Mouse (Mus musculus) thymus, postnatal 10 days (tissue): ENCODE results near the gene Rbp1.

Experiments
- DNase-seq, 2 experiments: peaks; one replicate each; pipeline ENCODE4 v3.0.0; 2021; ENCODE audit warnings: low spot score in 2 of 2

The Rbp1 gene

DNA sequence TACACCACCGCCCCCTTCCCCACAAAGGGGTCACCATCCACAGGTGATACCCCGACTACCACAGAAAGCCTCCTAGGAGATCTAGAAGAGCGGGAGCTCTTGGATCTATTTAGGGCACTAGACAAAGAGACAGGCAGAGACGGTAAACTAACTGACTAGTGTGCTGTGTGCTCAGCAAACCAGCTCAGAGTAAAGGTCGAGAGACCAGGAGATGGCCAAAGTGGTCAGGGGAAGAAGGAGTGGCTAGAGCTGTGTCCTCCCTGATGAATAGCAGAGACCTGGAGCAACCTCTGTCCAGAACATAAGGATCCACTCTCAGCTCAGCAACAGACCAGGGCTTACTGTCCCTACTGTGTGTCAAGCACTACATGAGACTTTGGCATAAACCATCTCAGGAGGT, at the start of gene Rbp1:
Gene Rbp1 (plus strand): TSS at position 306 of the 400 bp plus-strand sequence.
- DNase-seq: no peak

DNA sequence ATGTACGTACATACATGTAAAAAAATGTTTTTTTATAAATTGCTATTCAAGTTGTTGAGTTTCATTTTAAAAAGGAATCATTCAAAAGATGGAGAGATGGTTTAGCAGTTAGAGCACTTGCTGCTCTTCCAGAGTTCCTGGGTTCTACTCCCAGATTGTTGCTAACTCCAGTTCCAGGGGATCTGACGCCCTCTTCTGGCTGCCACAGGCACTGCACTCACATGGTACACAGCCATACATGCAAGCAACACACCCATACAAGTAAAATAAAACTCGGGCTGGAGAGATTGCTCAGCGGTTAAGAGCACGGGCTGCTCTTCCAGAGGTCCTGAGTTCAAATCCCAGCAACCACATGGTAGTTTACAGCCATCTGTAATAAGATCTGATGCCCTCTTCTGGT, 49.4 kb upstream of the Rbp1 start:
- no peak for DNase-seq

DNA sequence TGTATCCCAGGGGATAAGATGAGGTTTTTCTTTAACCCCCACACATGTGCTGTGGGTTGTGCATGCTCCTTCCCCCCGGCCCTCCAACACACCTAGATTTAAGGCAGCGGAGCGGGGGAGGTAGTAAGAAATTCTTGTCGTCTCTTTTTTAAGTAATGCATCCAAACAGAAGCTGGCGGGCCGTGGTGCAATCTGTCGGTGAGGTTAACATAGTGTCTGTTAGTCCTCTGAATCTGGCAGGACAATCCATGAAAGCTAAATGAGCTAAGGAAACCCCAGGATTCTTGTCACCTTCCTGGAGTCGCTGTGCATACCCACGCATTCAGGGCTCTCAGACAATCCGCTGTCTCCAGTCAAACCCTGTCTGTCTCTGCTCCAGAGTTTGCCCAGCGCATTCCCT, 47.9 kb upstream of the Rbp1 start:
- no peak for DNase-seq

DNA sequence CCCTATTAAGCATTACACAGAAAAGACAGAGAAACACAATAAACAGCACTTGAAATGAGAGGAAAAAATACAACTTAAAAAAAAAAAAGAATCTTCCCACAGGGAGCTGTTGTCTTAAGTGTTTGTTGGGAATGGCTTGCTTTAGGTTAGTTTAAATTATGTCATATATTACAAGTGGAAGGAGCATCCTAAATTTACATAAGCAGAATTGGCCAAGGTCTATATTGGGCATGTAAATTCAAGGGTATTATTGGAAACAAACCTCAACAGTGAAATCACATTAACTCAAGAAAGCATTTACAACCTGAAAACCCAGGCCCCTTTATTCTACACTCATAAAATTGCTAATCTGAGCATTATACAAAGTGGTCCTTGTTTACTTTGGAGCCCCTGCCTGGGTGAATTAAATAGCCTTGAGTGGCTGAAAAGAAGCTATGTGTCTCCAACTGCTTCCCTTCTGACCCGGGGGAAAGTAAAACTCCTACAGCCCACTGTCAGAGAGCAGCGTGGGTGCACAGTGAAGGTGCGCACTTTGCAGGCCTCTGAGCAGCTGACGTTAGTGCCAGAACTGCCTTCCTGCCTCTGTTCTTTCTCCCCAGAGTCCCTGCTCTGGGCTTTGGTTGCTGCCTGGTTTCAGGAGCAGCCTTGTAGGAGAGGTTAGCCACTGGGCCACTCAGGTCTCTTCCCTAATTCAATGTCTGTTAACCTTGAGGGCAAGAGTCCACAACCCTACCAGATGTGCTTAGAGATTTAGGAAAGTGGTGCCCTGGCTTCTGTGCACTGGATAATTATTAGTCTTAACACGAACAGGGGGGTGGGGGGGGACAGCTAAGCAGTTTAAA, 47.2 kb upstream of the Rbp1 start:
- no peak for DNase-seq

DNA sequence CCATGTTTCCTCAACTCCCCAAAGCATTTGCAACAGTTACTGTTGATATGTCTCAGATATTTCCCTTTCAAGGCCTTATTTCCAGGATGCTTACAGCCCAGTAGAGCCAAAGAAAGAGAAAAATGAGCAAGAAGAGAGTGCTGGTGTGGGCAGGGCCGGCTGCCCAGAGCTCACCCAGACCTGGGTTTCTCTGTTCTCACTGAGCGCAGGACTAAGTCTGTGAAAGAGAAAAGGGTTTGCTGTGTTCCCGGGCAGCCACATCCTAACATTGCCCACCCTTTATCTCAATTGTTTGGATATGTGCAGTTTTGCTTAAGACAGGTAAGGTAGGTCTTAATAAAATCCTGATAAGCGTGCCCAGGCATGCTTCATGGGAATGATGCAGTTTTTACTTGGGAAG, 43.0 kb upstream of the Rbp1 start:
- DNase-seq: no peak

DNA sequence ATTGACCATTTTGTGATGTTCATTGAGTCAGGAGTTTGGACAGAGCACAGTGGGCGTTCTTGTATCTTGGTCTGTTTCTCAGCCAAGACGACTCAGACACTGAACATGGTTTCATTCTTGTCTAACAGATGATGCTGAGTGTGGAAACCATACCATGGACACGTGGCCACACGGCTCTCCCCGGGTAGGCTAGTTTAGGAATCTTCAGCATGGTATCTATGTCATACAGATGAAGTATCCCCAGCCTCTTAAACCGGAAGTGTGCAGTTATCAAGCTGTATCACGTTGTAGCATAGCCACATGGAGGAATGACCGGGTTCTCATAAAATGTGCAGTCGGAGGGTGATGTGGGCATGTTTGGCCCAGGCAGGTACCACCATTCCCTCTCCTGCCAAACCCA, 42.2 kb upstream of the Rbp1 start:
- no peak for DNase-seq

DNA sequence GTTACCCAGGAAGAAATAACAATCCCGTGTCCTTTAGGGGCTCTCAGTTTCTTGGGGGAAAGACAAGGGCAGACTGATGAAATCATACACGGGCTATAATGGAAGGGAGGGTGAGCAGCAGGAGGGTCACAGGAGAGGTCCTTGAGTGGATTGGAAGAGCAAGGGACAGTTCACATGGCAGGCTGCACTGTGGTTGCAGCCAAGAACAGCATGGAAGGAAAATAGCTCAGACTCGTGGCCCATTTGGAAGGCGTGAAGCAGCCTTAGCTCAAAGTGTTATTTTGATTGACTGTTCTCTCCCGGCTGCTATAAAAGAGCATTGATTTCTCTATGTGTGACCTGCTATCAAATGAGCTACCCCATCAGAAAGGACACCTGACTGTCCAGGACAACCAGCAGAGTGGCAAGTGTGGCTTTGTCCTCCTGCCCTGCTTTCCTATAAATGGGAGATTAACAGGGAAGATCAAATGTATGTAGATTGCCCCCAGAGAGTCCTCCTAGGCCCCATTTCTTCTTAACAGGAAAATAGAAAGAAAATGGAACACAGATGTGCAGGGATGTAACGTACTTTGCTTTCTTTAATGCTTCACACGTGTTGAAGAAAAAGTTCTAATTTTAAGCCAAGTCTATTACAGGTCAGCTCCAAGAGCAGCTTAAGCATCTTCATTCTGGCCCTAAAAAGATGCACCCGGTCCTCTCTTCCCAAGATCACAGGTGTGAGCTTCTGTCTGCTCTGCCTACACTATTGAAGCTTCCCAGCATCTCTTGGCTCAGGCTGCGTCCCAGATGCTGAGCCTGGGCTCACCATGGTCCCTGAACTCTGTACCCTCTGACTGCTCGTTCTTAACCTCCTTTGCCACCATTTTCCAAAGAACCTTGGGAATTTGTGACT, 34.8 kb upstream of the Rbp1 start:
- no peak for DNase-seq

DNA sequence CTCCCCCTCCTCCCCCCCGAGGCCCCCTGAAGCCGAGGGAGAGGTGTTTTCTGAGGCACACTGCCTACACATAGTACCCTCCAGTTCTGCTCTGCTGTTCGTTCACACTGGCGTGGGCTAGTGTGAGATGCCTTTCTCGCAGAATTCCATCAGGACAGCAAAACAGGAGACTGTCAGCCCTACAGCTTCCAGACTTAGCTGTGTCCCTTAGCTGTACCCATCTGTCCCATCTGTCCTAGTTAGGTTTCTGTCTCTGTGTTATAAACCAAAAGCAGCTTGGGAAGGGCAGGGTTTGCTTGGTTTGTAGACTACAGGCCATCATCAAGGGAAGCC, 34.2 kb upstream of the Rbp1 start:
- DNase-seq: no peak

DNA sequence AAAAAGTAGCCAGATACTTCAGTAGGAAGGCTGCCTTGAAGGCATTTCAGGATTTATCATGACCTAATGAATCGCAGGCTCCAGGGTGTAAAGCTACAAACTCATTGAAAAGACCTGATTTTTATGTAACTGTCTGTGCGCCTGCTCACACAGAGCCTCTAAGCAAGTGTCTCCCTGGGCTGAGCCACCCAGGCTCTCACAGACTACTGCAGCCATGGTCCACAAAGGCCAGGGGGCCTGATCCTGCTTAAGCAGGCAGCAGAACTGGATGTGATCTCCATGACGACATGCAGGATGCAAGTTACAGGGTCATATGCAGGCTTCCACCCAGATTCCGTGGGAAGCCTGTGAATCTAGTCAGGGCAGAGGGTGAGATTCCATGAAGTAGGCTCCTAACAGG, 29.3 kb upstream of the Rbp1 start:
- no peak for DNase-seq

DNA sequence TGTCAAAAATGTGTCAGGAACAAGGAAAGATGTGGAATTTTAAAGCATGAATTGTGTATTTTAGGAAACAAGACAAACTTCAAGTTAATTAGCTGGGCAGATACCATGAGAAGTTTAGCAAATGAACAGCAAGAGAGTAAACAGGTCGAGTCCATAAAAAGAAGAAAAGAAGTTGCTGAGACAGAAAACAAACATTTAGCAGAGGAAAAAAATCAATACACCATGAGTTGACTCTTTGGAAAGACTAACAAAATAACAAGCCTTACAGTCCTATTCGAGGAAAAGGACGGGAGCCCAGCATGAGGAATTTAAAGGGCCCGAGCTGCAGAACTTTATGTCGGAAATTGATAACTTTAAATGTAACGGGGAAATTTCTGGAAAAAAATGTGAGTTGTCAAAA, 25.6 kb upstream of the Rbp1 start:
- DNase-seq: no peak

DNA sequence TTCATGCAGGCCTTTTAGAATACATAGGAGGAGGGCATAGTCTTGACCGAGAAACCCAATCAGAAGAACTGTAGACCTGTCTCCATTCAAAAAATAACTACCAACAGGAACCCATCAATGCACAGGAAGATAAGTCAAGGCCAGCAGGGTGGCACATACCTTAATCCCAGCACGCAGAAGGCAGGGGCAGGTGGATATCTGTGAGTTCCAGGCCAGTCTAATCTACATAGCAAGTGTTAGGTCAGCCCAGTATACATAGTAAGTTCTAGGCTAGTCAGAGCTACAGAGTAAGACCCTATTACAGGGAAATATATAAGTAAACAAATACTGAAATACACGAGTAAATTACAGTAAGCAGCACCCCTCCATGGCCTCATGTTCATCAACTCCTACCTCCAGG, 24.9 kb upstream of the Rbp1 start:
- no peak for DNase-seq

DNA sequence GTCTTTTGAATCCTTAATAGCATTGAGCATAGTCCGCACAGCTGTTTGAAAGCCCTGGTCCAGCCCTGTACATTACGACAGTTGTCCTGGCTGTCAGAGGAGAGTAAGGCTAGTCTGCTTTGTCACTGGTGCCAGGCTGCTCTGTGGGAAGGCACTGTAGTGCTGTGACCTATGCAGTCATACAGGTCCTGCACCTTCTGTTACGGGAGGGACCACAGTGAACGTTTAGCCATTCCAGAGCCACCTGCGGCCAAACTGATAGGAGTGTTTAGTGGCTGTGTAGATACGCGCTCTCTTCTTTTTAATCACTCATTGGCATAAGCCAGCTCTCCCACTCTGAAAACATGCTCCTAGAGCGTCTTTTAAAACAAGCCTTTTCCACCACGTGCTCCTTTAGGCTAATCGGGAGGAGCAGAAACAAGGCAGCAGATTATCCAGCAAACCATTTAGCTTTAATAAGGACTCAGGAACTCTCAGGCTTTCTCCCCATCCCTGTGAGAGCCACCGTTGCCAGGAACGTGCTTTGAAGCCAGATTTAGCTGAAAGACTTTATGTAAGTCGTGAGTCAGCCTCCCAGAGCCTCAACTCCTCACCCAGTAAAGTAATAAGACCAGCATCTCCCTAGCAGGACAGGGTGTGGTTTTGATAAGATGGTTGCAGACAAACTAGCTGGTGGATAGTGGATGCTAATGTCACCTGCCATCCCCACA, 22.4 kb upstream of the Rbp1 start:
- DNase-seq: no peak

DNA sequence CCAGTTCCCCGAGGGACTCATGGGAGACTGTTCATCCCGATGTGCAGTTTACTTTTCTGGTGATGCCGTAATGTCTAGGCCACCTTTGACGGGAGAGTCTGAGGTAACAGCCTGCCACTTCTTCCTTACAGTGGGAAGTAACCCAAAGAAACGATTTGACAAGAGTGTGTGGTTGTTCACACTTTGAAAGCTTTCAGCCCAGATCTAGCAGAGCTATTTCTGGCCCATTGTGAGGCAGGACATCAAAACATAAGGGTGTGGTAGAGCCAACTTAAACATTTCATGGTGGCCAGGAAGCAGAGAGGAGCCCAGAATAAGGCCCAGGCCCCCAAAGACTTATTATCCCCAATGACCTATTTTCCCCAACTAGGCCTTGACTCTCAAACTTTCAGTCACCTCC, 21.1 kb upstream of the Rbp1 start:
- DNase-seq: no peak

DNA sequence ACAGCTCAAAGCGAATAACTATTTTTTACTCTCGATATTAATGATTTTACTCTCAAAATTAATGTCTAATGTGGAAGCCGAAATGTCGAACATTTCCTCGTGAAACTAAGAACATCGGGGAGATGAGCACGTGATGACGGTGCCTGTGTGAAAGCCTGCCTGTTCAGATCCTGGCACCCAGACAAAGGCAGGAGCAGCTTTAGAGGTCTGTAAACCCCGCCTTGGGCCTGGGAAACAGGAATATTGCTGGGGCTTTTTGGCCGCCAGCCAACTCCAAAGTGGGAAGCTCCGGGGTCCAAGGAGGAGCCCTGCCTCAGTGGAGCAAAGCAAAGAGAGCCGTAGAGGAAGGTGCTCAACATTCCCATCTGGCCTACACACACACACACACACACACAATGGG, 15.0 kb upstream of the Rbp1 start:
- no peak for DNase-seq

DNA sequence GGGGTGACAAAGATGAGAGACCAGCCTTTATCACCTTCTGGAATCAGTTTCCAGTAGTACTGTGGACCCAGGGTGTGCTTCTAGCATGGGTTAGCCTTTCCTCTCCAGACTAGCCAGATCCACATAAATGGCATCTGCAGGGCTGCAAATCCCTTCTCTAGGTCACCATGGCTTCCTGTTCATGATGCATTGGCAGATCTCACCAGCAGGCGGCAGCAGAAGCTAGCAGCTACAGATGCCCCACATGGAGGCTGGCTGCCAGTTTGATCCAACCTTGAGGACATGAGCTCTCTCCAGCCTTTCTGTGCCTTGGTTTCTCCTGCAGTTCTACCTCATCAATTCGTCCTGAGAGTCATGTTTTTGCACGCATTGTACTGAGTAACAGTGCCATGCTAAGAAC, 13.6 kb upstream of the Rbp1 start:
- peak; percentile 24 to 69 for DNase-seq

DNA sequence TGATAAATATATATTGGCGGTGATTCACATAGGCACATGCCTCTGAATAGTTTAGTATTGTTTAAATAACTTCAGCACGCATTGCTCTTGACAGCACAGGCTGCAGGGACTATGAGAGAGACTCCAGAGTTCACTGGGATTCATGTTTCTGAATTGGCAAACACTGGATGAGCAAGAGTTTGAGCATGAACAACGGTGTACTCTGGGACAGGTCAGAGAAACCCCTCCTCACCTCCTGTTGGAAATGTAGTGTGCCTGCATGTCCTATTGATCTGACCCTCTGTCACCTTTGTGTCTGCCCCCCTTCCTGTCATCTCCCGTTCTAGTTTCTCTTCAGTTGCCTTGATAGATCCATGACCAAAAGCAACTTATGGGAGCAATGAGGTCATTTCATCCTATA, 7.3 kb upstream of the Rbp1 start:
- no peak for DNase-seq

DNA sequence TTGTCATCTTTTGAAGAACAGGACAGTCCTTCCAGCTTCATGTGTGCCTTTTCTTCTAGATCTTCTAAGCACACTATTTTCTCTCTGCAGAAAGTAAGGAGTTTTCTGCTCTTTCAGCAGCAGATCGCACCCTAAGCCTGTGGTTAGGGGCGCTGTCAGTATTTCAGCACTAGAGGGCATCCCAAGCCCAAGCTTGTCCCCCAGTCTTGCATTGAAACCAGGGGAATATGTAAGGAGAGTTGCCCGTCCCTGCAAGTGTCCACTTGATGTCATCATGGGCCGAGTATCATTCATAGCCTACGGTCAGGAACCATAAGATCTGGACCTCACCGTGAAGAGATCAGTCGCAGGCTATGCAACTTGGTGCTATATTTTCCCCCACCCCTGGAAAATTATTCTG, 4.8 kb upstream of the Rbp1 start:
- DNase-seq: no peak

DNA sequence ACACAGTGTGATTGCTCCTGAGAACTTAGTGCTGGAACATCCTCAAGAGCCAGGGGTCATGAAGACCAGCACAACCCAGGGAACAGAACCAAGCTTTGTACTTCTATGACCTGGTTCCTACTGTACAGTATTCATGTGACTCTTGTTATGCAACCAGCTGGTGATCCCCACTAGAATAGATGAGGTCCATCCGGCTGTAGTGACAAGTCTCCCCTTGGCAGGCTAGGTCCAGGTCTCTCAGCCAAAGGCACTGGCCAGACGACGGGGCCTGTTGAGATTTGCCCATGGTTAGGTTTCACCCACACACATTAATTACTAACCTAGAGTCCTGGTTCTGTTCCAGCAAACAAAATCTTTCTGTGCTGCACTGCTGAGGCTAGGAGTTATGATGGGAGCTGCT, 4.4 kb upstream of the Rbp1 start:
- DNase-seq: no peak

DNA sequence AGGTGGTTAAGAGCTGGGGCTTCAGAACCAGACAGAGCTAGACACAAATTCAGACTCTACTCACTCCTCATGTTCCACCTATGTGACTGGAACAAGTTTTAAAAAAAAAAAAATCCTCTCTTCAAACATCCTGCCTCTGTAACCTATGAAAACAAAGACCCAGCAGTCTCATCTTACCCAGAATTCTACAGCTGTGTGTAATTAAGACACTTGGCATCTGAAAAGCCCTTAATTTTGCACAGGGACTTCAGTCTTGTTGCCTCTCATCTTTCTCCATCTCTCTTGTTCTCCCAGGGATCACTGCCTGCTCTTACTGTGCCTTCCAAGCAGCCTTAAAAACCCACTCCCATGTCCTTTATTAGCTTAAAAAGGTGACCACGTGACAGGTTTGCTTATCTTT, 2.1 kb upstream of the Rbp1 start:
- no peak for DNase-seq

DNA sequence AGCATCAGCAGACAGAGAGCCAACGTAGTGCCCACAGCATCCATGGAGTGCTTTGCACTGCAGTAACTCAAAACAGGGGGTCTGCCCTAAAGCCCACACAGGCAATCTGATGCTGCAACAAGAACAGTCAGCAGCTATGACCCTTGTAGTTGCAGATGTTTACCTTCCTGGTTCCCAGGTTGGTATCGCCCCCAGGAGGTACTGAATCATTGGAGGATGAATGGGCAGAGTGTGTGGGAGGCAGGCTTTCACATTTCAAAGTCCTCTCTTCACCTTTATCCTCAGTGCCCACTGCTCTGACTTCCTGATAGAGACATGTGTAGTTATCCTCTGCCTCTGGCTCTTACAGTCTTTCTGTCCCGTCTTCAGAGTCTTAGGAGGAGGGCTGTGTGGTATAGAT, 858 bp upstream of the Rbp1 start:
- no peak for DNase-seq

DNA sequence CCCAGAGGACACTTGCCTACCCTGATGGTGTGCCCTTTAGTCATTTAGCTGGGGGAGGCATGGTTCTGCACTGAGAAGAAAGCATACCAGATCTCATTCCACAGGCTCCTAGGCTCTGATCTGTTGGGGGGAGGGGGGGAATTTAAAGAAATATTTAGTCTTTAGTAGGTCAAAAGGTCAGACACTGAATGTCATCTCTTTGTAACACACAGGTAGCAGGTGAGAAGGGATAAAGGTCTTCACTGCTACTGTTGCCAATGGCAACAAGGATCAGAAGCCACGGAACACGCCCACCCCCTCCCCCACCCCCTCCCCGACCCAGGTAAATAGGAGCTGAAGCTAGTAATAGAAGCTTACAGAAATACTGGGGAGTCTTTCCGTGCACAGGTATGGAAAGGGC, 930 bp downstream of the Rbp1 start:
- no peak for DNase-seq

DNA sequence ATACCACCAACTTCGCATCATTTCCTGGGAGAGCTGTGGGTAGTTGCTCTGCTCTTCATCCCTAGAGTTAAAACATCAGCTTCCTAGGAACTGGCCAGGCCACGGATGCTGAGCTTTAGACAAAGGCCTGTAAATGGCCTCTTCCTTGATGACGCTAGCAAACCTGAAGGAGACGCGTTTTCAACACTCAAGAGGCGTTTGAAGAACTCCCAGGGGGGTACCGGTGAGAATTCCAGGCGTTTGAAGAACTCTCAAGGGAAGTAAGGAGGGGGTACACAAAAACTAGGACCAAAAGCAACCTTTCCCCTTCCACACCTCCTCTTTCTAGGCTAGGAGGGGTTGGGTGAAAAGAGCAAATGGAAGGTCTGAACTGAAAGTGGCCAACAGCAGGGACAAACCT, 1.5 kb downstream of the Rbp1 start:
- no peak for DNase-seq
